Mouse (Mus musculus) ovary, postnatal 36 days (tissue): ENCODE results near the gene St6galnac3.

Source experiments
- DNase-seq: peaks from one replicate; pipeline ENCODE4 v3.0.0; 2022; ENCODE audit warnings: low spot score, mixed read lengths

Gene St6galnac3

DNA sequence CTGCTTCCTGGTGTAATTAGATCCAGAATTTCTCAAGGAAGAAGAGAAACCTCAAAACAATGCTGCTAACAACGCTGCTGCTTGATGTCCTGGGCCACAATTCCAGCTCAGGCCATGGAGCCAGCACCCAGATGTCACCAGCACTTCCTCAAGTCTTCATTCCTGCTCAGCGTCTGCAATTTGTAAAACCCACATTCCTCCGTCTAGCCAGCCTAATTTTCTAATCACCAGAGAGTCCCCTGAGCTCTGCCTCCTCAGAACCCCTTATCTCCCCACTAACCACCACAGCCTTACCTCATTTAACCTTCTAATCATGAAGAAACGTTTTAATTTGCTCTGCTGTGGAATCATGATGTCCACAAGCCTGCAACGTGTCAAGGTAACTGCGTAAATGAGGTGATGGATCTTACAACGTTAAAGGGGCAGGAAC lies 213.8 kb downstream of the St6galnac3 start:
- no peak for DNase-seq

DNA sequence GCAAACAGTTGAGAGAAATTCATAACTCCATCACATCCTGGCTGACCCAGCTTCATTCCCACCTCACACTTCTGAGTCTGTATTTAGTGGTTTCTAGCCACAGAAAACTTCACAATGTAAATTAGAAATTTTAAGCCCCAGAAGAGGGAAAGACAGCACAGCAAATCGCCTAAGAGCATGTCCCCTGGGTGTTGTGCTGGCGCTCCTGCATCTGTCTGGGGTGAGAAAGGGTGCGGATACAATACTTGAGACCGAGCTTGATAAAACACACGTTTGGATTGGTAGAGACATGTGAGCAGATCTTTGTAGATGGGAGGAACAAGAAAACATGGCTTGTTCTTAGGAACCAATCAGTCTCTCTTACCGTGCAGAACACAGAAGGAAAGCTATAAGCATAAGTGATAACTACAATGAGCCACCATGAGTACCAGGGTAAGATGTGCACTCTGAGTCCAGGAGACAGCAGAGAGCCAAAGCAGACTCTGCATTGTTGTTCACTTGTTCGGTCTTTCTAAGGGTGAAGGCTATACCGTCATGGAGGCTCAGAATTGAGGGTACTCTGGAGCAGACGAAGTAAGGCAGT lies 214.8 kb downstream of the St6galnac3 start:
- no peak for DNase-seq

DNA sequence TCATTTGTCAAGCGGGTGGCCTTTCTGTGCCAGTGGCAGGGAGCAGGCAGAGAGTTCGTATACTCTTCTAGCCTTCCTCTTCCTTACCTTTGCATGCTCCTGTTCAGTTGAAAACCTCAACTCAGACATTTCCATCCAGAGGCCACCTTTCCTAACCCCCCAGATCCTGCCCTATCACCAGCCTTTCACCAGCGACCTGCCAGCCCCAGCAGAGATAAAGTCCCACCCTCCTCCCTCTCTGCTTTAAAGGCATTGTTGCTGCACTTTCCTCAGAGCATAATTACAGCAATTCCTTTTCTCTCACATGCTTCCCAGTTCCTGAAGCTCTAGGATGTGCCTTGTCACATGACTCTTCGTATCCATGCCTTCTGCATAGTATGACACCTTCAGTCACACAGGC lies 215.3 kb downstream of the St6galnac3 start:
- DNase-seq, result no peak

DNA sequence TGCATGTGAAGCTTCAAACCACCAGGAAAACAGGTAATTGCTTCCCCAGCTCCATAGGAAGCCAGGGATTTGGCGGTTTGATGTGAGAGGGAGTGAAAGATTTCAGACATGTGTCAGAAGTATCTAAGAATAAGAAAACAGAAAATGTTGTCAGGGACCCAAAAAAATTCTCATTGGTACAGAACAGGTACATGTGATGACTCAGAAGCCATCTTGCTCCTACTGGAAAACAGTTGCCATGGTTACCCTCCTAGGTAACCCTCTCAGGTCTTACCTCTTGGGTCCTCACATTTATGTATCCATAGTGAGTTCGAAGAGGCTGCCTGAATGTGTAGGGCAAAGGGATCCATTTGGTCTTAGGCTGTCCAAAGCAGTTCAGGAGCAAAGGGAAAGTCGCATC lies 215.9 kb downstream of the St6galnac3 start:
- no peak for DNase-seq

DNA sequence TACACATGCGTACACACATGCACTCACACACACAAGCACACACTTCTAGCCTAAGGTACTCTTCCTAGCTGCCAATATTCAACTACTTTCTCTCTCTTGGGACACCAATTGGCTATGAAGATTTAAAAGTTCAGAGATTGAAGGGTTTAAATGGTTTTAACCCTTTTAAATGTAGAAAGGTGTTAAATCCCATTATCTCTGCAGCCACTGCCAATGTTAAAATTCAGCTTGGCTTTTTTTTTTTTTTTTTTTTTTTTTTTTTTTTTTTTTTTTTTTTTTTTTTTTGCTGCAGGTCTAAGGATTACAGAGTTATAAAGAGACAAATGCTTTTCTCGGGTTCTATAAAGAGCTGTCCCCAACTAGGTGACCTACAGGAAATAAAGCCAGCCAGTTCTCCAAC lies 216.4 kb downstream of the St6galnac3 start:
- no peak for DNase-seq

DNA sequence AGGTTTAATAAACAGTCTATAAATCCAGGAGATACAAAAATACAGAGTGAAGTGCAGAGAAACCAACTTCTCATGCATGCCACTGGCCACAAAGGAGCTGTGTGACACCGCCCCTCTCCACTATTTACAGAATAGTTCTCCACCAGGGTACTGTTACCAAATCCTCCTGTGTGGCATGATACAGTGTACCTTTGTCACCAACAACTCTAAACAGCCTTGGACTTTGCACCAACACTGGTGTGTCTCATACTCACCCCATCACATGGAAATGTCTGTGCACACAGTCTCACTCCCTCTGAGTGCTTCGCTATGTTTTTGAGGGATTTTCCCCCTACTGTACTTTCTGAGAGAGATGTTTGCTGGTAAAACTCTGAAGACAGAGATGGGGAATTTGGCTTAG lies 217.4 kb downstream of the St6galnac3 start:
- no peak for DNase-seq

DNA sequence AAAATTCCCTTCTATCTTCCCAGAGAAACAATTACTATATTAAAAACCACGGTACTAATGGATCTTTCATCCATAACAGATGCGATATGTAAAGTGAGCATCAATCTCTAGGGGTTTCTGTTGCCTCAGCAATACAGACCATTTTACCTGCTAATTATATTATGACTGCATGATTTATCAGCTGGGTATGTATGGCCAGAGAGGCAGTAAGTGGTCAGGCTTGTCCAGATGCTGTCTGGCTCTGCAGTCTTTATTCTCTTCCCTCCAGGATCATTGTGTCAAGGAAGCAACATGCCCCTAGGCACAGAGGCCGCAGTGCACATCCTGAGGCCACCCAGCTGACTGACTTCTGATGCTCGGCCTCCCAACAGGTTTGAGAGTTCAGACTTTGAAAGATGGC lies 222.5 kb downstream of the St6galnac3 start:
- DNase-seq, result no peak

DNA sequence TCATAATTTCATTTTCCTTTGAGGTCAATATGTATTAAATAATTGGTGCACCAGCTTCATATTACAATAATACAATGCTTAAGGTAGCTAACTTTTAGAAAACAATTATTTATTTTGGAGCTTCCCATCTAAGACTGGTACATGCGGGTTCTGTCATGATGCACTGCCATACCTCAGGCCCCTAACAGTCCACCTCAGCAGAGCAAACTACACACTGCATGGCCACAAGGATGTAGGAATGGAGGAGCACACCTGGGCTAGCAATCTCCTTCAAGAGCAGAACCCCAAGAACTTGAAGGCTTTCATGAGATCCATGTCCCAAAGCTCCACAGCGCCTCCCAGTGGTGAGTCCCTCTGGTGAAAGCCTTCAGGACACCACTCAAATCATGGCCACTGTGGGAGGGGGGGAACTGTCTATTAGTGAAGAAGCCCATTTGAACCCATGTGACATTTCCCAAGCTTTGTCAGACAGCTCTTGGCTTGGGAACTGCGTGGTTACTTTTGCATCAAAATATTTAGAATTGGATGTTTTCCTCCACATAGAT lies 223.6 kb downstream of the St6galnac3 start:
- DNase-seq, result peak; percentile 49

DNA sequence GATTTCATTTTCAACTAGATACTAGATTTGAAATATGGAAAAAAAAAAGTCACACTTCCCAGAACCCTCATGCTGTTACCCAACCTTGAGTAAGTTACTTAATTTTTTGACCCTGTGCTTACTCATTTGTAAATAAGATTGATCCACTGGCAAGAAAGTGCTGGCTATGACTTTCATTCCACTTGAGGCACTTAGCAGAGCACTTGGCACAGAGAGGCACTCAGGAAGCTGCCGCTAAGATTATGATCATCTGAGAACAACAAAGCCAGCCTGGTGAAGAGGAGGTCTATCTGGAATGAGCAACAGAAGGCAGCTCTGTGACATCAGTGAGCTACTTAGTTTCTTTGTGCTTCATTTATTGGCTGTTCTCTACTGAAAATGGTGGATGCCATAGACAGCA lies 232.0 kb downstream of the St6galnac3 start:
- no peak for DNase-seq

DNA sequence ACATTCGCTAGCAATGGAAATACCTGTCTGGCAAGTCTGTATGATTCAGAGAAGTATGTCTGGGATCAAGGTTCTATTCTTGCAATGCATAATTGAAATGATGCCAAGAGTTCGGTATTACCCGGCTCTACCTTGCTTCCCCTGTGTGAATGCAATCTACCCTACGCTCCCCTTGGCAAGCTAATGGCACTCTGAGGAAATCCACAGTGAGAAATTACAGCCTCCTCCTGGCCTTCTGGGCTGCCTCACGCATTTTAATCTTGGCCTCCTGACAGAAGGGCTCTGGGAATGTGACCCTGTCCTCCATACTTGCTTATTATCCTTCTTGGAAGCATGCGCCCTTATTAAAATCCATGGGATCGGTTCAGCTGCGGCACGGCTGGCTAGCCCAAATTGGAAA lies 235.3 kb downstream of the St6galnac3 start:
- DNase-seq, result no peak

DNA sequence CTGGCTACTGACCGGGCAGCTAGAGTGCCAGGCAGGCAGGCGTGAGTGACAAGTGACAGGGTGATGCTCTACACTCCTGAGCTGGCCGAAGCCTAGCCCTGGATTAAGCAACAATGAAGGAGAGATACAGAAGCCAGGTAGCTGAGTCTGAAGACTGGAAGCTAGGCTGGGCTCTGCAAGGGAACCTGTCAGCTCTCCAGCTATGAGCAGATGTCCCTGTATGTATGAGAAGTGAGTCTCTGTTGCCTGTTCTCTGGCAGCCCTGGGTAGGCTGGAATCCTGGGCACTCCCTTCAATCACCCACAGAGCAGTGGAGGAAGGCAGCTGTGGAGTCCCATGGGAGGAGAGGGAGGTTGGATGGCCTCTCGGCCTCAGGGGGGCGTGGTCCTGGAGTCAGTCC lies 236.0 kb downstream of the St6galnac3 start:
- no peak for DNase-seq

DNA sequence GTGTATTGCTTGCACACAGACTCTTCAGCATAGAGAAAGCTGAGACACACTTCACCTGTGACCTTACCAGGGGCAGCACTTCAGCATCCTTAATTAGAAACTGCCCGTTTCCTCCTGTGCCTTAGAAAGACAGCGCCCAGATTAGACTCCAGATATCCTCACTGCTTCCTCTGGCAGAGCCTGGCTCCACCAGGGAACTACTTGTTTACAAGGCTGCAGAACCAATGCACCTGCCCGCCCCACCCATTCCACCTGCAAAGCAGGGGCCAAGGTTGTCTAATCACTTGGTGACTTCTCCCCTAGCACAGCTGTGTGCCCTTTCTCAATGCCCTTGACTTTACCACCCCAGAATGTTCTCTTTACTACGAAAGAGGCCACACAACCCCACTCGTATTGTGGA lies 239.8 kb downstream of the St6galnac3 start:
- DNase-seq, result no peak

DNA sequence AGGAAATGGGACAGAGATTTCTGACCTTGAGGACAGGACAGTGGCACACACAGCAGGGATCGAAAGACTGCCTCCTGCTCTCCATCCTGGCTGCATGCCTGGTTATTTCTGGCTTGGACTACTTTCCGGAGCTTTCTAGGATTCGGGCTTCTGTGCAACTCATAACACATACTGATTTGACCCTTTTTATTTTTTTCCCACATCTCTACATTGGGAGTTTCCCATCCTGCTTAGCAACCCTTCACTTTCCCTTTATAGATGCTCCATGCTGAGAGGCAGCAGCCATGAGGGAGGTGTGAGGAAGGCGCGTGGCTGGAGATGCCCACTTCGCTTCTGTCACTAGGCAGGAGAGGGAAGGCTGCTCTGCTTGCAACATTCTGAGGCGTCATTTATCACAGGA lies 240.3 kb downstream of the St6galnac3 start:
- no peak for DNase-seq

DNA sequence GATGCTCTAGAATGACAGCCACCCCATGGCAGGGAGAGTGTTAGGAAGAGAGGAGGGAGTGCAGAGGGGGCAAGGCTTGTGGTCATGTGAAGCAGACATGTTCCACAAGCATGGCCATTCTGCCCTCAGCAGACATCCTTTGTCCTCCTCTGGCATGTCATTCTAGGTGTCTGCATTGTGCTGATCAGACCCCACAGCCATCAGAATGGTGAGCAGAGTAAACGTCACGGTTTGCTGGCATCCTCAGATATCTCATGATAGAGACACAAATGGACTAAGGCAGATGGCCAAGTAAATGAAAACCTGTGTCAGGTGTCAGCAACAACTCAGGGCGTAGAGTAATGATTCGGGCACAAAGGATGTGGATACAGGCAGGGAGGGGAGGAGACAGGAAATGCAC lies 241.3 kb downstream of the St6galnac3 start:
- DNase-seq, result no peak

DNA sequence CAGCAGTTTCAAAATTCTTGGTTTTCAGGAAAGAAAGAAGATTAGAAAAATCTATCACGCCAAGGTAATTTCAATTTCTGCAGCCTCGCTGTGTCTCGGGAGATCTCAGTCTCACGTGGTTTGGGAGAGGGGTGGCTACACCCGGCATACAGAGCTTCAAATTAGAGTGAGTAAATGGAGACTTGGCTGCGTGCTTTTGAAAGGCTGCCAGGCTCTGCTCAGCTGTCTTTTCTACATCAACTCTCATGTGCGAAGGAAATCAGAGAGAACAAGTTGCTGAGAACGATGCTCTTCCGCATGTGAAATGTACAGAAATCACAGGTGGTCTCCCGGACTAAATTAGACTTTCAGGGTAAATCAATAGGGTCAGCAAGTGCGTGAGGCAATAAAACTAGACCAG lies 242.9 kb downstream of the St6galnac3 start:
- DNase-seq, result no peak

DNA sequence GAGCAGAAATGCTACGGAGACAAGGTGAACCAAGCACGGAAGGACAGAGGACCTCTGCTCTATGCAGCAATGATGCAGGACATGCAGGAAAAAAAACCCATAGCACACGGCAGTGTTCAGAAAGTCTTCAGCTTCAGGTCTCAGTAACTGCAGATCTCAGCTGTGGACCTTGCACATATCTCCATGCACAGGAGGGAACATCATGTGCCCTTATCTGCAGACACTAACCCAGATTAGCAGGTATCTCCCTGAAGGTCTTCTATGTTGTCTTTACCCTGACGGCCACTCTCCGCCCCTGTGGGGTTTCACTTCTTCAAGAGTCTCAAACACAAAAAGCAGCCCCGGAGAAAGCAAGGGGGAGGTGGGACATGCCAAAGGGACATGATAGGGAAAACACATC lies 244.0 kb downstream of the St6galnac3 start:
- no peak for DNase-seq

DNA sequence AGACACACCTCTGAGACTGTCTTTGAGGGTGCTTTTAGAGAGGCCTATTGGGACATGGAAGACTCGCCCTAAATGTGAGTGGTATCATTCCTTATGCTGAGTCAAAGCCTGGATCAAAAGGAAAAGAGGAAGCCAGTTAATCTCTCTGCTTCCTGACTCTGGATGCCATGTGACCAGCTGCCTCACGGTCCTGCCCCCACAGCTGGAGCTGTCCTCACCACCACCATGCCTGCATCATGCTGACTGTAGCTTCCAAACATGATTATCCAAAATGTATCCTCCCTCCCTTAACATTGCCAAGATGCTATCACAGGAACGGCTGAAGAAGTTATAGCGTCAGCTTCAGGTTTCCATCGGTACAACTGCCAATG lies 244.4 kb downstream of the St6galnac3 start:
- no peak for DNase-seq

DNA sequence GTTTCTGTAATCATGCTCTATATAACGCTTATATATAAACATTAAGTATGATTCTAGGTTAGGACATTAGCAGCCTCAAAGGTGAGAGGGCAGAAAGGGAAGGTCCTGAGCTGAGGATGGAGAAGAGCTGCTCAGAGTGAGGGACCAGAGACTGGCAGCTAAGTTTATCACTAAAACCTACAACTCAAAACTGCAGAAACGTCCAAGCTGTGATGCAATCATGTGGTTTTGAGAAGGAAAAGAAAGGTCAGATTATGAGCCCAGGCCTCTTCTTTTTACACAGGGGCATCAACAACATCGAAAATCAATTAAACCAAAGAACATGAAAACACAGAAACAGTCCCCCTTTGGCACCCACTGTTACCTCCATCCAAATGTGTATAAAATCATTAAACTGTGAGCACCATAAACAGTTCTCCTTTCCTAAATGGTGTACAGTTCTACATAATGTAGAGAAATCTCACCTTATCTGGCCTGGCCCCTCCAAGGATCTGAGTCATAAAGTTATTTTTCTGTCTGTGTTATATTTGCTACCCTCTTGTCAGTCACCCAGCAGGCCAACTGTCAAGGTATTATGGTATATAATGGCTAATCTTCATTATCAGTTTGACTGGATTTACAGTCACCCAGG lies 244.9 kb downstream of the St6galnac3 start:
- no peak for DNase-seq

DNA sequence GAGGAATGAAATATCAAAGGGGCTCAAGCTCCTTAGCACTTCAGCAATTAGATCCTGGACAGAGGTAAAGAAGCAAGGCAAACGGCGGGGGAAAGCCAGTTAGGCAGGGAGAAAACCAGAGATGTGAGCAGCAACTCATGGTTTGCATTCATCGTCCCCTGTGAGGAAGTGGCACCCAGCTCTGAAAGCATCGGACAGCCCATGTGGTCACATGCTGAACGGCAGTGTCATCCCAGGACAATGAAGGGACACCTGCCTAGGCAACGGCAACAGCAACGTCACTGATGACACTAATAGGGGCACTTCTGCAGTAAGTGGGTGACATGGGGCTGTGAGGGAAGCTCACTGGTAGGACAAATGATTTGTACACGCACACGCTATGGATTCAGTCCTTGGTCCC lies 249.1 kb downstream of the St6galnac3 start:
- DNase-seq, result no peak

DNA sequence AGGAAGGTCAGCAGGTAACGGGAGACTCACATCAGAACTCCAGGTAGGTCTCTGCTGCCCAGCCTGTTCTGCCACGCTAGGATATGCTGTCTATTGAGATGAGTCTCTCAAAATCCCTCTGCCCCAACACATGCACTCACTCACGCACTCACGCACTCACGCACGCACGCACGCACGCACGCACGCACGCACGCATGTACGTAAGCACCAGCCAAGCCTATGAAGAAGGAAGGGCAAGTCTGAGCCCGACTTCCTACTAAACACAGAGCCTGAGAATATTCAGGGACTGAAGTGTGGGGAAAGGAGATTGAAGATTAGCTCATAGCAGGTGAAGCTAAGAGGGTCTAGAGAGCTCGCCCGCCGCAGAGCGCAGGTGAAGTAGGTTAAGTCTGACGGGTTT lies 249.5 kb downstream of the St6galnac3 start:
- DNase-seq, result no peak

DNA sequence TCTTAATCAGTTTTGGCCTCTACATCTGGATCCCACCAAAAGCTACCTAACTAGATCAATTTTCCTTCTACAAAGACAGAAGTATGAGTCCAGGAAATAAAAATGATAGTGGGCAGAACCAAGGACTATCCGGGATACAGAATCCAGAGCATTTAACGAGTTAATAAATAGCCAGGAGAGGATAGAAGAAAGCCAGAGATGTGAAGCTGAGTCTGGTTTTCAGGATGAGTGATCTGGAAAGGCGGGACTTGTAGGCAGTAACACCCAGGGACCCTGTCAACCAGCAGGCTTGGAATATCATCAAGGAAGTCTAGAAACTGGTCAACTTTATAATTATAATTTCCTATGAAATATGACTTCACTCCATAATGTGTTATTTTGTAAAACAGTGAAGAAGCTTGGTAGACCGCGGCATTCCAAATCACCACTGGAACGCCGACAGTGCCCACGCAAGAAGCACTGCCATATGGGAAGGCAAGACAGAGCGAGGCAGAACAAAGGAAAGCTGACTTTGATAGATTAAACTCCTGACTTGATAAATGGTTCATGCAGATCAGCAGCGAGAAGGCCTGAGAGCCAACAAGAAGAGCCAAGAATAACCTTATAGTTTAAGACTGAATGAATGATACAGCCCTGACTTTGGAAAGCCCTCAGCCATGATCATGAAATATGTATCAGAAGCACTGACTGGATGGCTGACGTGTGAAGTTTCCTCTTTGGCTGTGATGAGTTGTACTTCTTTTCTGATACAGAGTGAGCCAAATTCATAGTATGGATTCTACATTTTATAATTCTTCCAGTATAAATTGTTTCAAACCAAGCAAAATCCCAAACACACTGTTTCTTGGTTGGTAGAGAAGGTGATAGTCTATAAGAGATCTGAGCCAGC lies 252.1 kb downstream of the St6galnac3 start:
- no peak for DNase-seq

DNA sequence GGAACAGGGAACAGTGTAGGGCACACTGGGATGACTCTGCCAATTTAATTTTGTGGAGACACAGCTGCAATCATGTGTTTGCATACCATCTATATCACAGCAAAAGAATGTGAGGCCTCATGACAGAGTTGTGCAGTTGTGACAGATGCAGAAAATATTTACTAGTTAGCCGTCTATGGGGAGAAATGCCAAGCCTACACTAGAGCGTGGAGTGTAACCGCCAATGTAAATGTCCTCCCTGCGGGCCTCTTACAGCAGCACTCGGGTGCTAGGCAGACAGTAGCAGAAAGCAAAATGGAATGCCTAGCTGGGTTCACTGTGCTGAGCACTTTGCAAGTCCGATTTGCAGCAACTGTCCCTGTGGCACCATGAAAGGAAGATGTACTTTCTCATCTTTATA lies 261.1 kb downstream of the St6galnac3 start:
- DNase-seq, result no peak

DNA sequence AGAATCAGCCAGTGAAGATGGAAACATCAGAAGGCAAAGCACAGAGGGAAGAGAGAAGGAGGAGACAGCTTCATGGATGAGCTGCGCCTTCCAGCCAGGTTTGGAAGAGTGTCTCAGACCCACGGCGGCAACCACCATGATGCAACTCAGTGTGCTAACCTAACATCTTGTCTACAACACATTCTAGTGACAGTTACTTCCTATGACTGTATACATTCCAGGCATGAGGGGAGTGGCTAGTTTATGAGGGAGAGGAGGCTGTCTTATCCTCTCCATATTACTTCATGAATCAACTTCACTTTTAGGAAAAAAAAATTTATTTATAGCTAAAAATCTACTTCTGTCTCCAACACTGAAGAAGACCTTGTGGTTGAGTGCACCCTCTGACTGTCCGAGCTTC lies 264.8 kb downstream of the St6galnac3 start:
- DNase-seq, result no peak
